In genomic region chr1:130875139-130875538, GRCm38 (mm10) we compare ENCODE assay signal across 9 mouse cellular contexts. TPM values are rescaled to one million over a fixed set of nuclear protein-coding genes. Genes with fewer than 3 reads are reported as not detected.
A peak's percentile ranks its signal among the peaks of the same experiment; 100 is the strongest.
DNase-seq lines count a peak whose midpoint lies in the region; ATAC-seq and TF ChIP-seq lines count a peak whose summit lies in the region.
"Had no signal": no experiment of that assay in that cellular context is flagged by ENCODE, and none has a peak within 500 bp of the region (broad histone marks: within the 10 kb centered on the region; RNA-seq: fewer than 3 reads in every experiment).

No protein-coding gene starts in this region.

- H3K36me3 ChIP-seq in thymus, adult 2 months (ENCODE audit: control insufficient read depth, insufficient read depth, low read length), result no peaks in the 10 kb centered on the region
- no peaks in the 10 kb centered on the region for H3K36me3 ChIP-seq in embryonic facial prominence, embryonic 14.5 days (ENCODE audit: control insufficient read depth, insufficient read depth, low read length)
- no peaks in the 10 kb centered on the region for H3K36me3 ChIP-seq in limb, embryonic 11.5 days (ENCODE audit: control insufficient read depth, insufficient read depth, low read length)
- H3K36me3 ChIP-seq: heart, embryonic 13.5 days had no signal

- peak; percentile 25 for DNase-seq in thymus, adult 2 months
- no peak for DNase-seq in thymus, adult 18-20 months
- DNase-seq in adrenal gland, postnatal 36 days, result peak; percentile 40 to 64
- peak; percentile 69 for DNase-seq in embryonic facial prominence, embryonic 14.5 days (ENCODE audit: low spot score)
- DNase-seq in kidney, adult 8-10 months, result peak; percentile 63 to 66
- peak; percentile 51 for DNase-seq in limb, embryonic 11.5 days (ENCODE audit: low spot score)
- DNase-seq in right cerebral cortex, postnatal 10 days (ENCODE audit: low spot score in 2 of 2), result peak; percentile 45 to 50
- no peak for DNase-seq in urinary bladder, adult 18-20 months (ENCODE audit: low spot score in 2 of 2)

- no peak for TF ChIP-seq CTCF in thymus, adult 2 months (IDR thresholded peaks at IDR 0.05; ENCODE audit: borderline replicate concordance, control insufficient read depth, extremely low read depth, insufficient read depth, low read length, poor library complexity)

- 54% methylated on average over 3 of the region's 3 CpGs for WGBS in thymus, adult 2 months
- 50% methylated on average over 3 of the region's 3 CpGs for WGBS in embryonic facial prominence, embryonic 14.5 days
- WGBS in limb, embryonic 11.5 days, result 39% methylated on average over 3 of the region's 3 CpGs

- no peak overlapping the region for H3K27ac ChIP-seq in thymus, adult 2 months (ENCODE audit: control insufficient read depth, insufficient read depth, low read length)
- no peak overlapping the region for H3K27ac ChIP-seq in embryonic facial prominence, embryonic 14.5 days (replicated peaks; ENCODE audit: low read depth, low read length)
- no peak overlapping the region for H3K27ac ChIP-seq in limb, embryonic 11.5 days (replicated peaks; ENCODE audit: low read depth, low read length)
- H3K27ac ChIP-seq: heart, embryonic 13.5 days had no signal

- no peak overlapping the region for H3K9ac ChIP-seq in embryonic facial prominence, embryonic 14.5 days (ENCODE audit: low read depth, low read length)
- no peak overlapping the region for H3K9ac ChIP-seq in limb, embryonic 11.5 days (ENCODE audit: low read length)
- H3K9ac ChIP-seq: heart, embryonic 13.5 days had no signal

- 0 out of 2 replicates have a peak, but pooled peaks have one; percentile 44 for ATAC-seq in embryonic facial prominence, embryonic 14.5 days (ENCODE audit: low read depth)
- ATAC-seq in limb, embryonic 11.5 days (ENCODE audit: insufficient number of reproducible peaks, low FRiP score, low TSS enrichment, low read depth), result no peak

- no peak overlapping the region for H3K4me2 ChIP-seq in embryonic facial prominence, embryonic 14.5 days (ENCODE audit: low read depth, low read length)
- H3K4me2 ChIP-seq in limb, embryonic 11.5 days (ENCODE audit: low read depth, severe bottlenecking), result no peak overlapping the region
- H3K4me2 ChIP-seq: heart, embryonic 13.5 days had no signal

- no peaks in the 10 kb centered on the region for H3K9me3 ChIP-seq in embryonic facial prominence, embryonic 14.5 days (ENCODE audit: control insufficient read depth, low read length)
- no peaks in the 10 kb centered on the region for H3K9me3 ChIP-seq in limb, embryonic 11.5 days (ENCODE audit: control insufficient read depth, low read length)
- H3K9me3 ChIP-seq: heart, embryonic 13.5 days had no signal

- TF ChIP-seq POLR2A in thymus, adult 2 months (IDR thresholded peaks at IDR 0.05; ENCODE audit: control insufficient read depth, extremely low read depth, insufficient read depth, low read length, poor library complexity), result no peak

- H3K4me1 ChIP-seq in thymus, adult 2 months (replicated peaks; ENCODE audit: control insufficient read depth, insufficient read depth, low read length), result peaks cover 6% of the 10 kb centered on the region; the same call in 1 of the 2 replicates
- H3K4me1 ChIP-seq in embryonic facial prominence, embryonic 14.5 days (ENCODE audit: control insufficient read depth, insufficient read depth, low read length), result no peaks in the 10 kb centered on the region
- H3K4me1 ChIP-seq in limb, embryonic 11.5 days (ENCODE audit: control insufficient read depth, insufficient read depth, low read length), result no peaks in the 10 kb centered on the region; the same call in 1 of the 2 replicates

- no peak overlapping the region for H3K4me3 ChIP-seq in thymus, adult 2 months (ENCODE audit: control insufficient read depth, insufficient read depth, low read length)
- no peak overlapping the region for H3K4me3 ChIP-seq in embryonic facial prominence, embryonic 14.5 days (ENCODE audit: low read depth, low read length)
- H3K4me3 ChIP-seq in limb, embryonic 11.5 days (ENCODE audit: low read depth, low read length), result no peak overlapping the region
- H3K4me3 ChIP-seq: heart, embryonic 13.5 days had no signal

- no peaks in the 10 kb centered on the region; the same call in 1 of the 2 replicates for H3K27me3 ChIP-seq in thymus, adult 2 months (ENCODE audit: control insufficient read depth, insufficient read depth, low read length)
- H3K27me3 ChIP-seq in embryonic facial prominence, embryonic 14.5 days (replicated peaks; ENCODE audit: control insufficient read depth, insufficient read depth, low read length), result peaks cover 26% of the 10 kb centered on the region
- peaks cover 11% of the 10 kb centered on the region for H3K27me3 ChIP-seq in limb, embryonic 11.5 days (ENCODE audit: control insufficient read depth, insufficient read depth, low read length)

RNA-seq across cellular contexts. Expression of gene Fcmr, which starts 9.7 kb away (rescaled TPM):
- polyA plus RNA-seq in thymus, adult 2 months (2012; rRNA removed), result 9.7 and 15.4 TPM in 2 replicates
- total RNA-seq in adrenal gland, postnatal 36 days (2021), result not detected
- polyA plus RNA-seq in embryonic facial prominence, embryonic 14.5 days (2014; fragmentation: Nextera tagmentation; extraction: Ambion mirVana), result not detected in 2 replicates
- polyA plus RNA-seq in limb, embryonic 11.5 days (2014; fragmentation: Nextera tagmentation; extraction: Ambion mirVana), result 0.45 TPM in 1 of 2 replicates, not detected in the other

RNA-seq across cellular contexts. Expression of gene Il24, which starts 12.1 kb away (rescaled TPM):
- polyA plus RNA-seq in thymus, adult 2 months (2012; rRNA removed), result 0.26 and 0.28 TPM in 2 replicates
- total RNA-seq in adrenal gland, postnatal 36 days (2021), result not detected
- polyA plus RNA-seq in embryonic facial prominence, embryonic 14.5 days (2014; fragmentation: Nextera tagmentation; extraction: Ambion mirVana), result not detected in 2 replicates
- polyA plus RNA-seq in limb, embryonic 11.5 days (2014; fragmentation: Nextera tagmentation; extraction: Ambion mirVana), result not detected in 2 replicates
- polyA plus RNA-seq: heart, embryonic 13.5 days had no signal

RNA-seq across cellular contexts. Expression of gene Il20, which starts 36.1 kb away (rescaled TPM):
- not detected in 2 replicates for polyA plus RNA-seq in thymus, adult 2 months (2012; rRNA removed)
- total RNA-seq in adrenal gland, postnatal 36 days (2021), result not detected
- not detected in 2 replicates for polyA plus RNA-seq in embryonic facial prominence, embryonic 14.5 days (2014; fragmentation: Nextera tagmentation; extraction: Ambion mirVana)
- polyA plus RNA-seq in limb, embryonic 11.5 days (2014; fragmentation: Nextera tagmentation; extraction: Ambion mirVana), result not detected in 2 replicates
- polyA plus RNA-seq: heart, embryonic 13.5 days had no signal

RNA-seq across cellular contexts. Expression of gene Pigr, which starts 48.7 kb away (rescaled TPM):
- 3.0 and 4.3 TPM in 2 replicates for polyA plus RNA-seq in thymus, adult 2 months (2012; rRNA removed)
- under 1 TPM; 0.16 to 0.20 TPM for total RNA-seq in adrenal gland, postnatal 36 days (2021)
- polyA plus RNA-seq in embryonic facial prominence, embryonic 14.5 days (2014; fragmentation: Nextera tagmentation; extraction: Ambion mirVana), result not detected in 2 replicates
- not detected in 2 replicates for polyA plus RNA-seq in limb, embryonic 11.5 days (2014; fragmentation: Nextera tagmentation; extraction: Ambion mirVana)
- polyA plus RNA-seq: heart, embryonic 13.5 days had no signal

Comparison
In these comparisons a context has a peak if more than half of its experiments do, and no peak if none do; other contexts are left out.
1. DNase-seq: peak in thymus, adult 2 months (single experiment), adrenal gland, postnatal 36 days (2 of 2), embryonic facial prominence, embryonic 14.5 days (single experiment), kidney, adult 8-10 months (2 of 2), limb, embryonic 11.5 days (single experiment) and right cerebral cortex, postnatal 10 days (2 of 2); none in thymus, adult 18-20 months (0 of 2) and urinary bladder, adult 18-20 months (0 of 2).